Mouse (Mus musculus): Measurements from ENCODE around the gene Slc43a2. TPM values are rescaled to one million over a fixed set of nuclear protein-coding genes. Genes with fewer than 3 reads are reported as not detected.

The Slc43a2 gene
- total and polyA plus RNA-seq, 3 experiments, result 4.9 to 8.4 TPM; not detected in 1

DNA sequence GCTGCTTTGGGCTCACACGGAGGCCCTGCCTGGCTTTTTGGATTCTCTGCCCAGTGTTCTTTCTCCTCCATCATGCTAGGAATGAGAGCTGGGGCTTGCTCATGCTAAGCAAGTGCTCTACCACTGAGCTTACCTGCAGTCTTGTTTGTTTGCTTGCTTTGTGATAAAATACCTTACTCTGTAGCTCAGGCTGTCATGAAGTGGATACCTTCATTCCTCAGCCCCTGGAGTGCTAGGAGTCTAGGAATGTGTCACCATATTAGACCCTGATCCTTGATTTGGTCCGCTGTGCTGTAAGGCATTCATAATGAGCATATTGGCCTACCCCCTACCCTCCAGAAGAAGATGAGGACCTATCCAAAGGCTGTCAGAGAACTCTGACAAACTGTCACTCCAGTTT lies 8.7 kb upstream of the Slc43a2 start:
- Histone ChIP-seq H3K9me3 (replicated peaks; ENCODE audit: insufficient read depth, low read length) (no peaks in the 10 kb centered on the region), H3K27me3 (ENCODE audit: control insufficient read depth in 1 of 2, insufficient read depth in 2 of 2, low read length in 2 of 2) (no peaks in the 10 kb centered on the region), H3K4me1 (ENCODE audit: control insufficient read depth in 1 of 2, insufficient read depth in 2 of 2, low read length in 2 of 2) (no peaks in the 10 kb centered on the region), H3K9ac (ENCODE audit: control insufficient read depth, low read depth, low read length, poor library complexity, severe bottlenecking) (no peak overlapping the region), H3K4me3 (ENCODE audit: control insufficient read depth in 1 of 2, insufficient read depth in 1 of 2, low read depth in 2 of 2, low read length in 2 of 2) (no peak overlapping the region), H3K36me3 (ENCODE audit: control insufficient read depth in 1 of 2, insufficient read depth in 2 of 2, low read length in 2 of 2) (no peaks in the 10 kb centered on the region), H3K27ac (ENCODE audit: control insufficient read depth, low read depth, low read length) (no peak overlapping the region), H3K79me2 (ENCODE audit: control insufficient read depth, insufficient read depth, low read length, poor library complexity) (no peaks in the 10 kb centered on the region)
- DNase-seq (ENCODE audit: low read depth, low spot score), result no peak
- TF ChIP-seq NRF1 (IDR thresholded peaks at IDR 0.05; ENCODE audit: insufficient read depth, low read depth, low read length, poor library complexity, severe bottlenecking), result no peak
- no peak for TF ChIP-seq BHLHE40 (IDR thresholded peaks at IDR 0.05; ENCODE audit: borderline replicate concordance, low read depth, low read length)
- no peak for TF ChIP-seq GABPA (IDR thresholded peaks at IDR 0.05; ENCODE audit: low read depth, low read length)
- no peak for TF ChIP-seq CHD1 (IDR thresholded peaks at IDR 0.05; ENCODE audit: low read depth, low read length)
- TF ChIP-seq POLR2AphosphoS5 (IDR thresholded peaks at IDR 0.05; ENCODE audit: borderline replicate concordance, low read depth, low read length), result no peak
- TF ChIP-seq ETS1 (IDR thresholded peaks at IDR 0.05; ENCODE audit: low read depth, low read length), result no peak
- no peak for TF ChIP-seq ZKSCAN1 (IDR thresholded peaks at IDR 0.05; ENCODE audit: low read depth, low read length)

DNA sequence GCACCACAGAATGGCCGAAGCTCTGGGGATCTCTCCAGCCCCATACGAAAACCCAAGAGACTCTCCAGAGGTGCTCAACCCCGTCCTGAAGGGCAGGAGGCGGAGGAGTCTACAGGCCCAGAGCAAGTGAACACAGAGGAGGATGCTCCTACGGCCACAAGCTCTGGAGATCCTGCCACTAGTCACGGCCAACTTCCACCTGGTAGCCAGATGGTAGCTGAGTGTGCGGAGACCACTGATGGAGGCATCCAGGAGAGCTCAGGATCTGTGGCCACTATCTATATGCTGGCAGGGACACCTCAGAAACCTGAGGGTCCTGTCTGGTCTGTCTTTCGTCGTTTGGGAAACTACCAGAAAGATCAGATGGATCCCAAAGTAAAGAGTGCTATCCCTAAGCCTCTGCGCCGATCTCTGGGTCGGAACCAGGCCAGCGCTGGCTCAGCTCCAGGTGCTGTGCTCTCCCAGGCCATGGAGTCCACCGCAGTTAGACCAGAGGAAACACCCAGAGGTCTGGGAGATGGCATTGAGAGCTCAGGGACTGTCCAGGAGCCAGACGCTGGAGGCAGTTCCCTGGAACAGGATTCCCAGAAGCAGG lies 5.9 kb upstream of the Slc43a2 start:
- TF ChIP-seq TCF12 (IDR thresholded peaks at IDR 0.05; ENCODE audit: low read depth, low read length) (no peak), ELF1 (IDR thresholded peaks at IDR 0.05; ENCODE audit: low read depth, low read length) (no peak), POLR2AphosphoS2 (IDR thresholded peaks at IDR 0.05; ENCODE audit: low read length) (no peak), HCFC1 (IDR thresholded peaks at IDR 0.05; ENCODE audit: low read depth, low read length) (no peak), MEF2A (IDR thresholded peaks at IDR 0.05; ENCODE audit: extremely low read depth, insufficient replicate concordance, low read depth, low read length, poor library complexity, severe bottlenecking) (no peak), ZMIZ1 (IDR thresholded peaks at IDR 0.05; ENCODE audit: low read depth, low read length) (no peak), NRF1 (IDR thresholded peaks at IDR 0.05; ENCODE audit: insufficient read depth, low read depth, low read length, poor library complexity, severe bottlenecking) (no peak), E2F4 (IDR thresholded peaks at IDR 0.05; ENCODE audit: borderline replicate concordance, low read depth, low read length) (no peak), CHD1 (IDR thresholded peaks at IDR 0.05; ENCODE audit: low read depth, low read length) (no peak), SMC3 (IDR thresholded peaks at IDR 0.05; ENCODE audit: low read depth, low read length) (no peak), ETS1 (IDR thresholded peaks at IDR 0.05; ENCODE audit: low read depth, low read length) (no peak), ZC3H11A (IDR thresholded peaks at IDR 0.05; ENCODE audit: low read depth, low read length) (no peak), ZNF384 (IDR thresholded peaks at IDR 0.05; ENCODE audit: low read depth, low read length) (no peak), MAX (IDR thresholded peaks at IDR 0.05; ENCODE audit: low read length) (no peak)
- no peak for DNase-seq (ENCODE audit: low read depth, low spot score)
- H3K4me3 ChIP-seq (ENCODE audit: control insufficient read depth in 1 of 2, insufficient read depth in 1 of 2, low read depth in 2 of 2, low read length in 2 of 2), result no peak overlapping the region
- no peaks in the 10 kb centered on the region for H3K9me3 ChIP-seq (replicated peaks; ENCODE audit: insufficient read depth, low read length)
- no peaks in the 10 kb centered on the region; the same call in 1 of the 2 replicates for H3K79me2 ChIP-seq (ENCODE audit: control insufficient read depth, insufficient read depth, low read length, poor library complexity)
- H3K9ac ChIP-seq (ENCODE audit: control insufficient read depth, low read depth, low read length, poor library complexity, severe bottlenecking), result no peak overlapping the region
- H3K36me3 ChIP-seq (ENCODE audit: control insufficient read depth in 1 of 2, insufficient read depth in 2 of 2, low read length in 2 of 2), result peaks cover 0 to 5% of the 10 kb centered on the region in 2 experiments; a peak in 2 of 4 replicates
- H3K4me1 ChIP-seq (ENCODE audit: control insufficient read depth in 1 of 2, insufficient read depth in 2 of 2, low read length in 2 of 2), result peaks cover 0 to 8% of the 10 kb centered on the region in 2 experiments; a peak in 2 of 4 replicates
- H3K27ac ChIP-seq (ENCODE audit: control insufficient read depth, low read depth, low read length), result no peak overlapping the region
- no peaks in the 10 kb centered on the region for H3K27me3 ChIP-seq (ENCODE audit: control insufficient read depth in 1 of 2, insufficient read depth in 2 of 2, low read length in 2 of 2)

Data from MEL (cell line).